Mouse (Mus musculus): Measurements from ENCODE around the gene Dpm1.

Dpm1 gene

DNA sequence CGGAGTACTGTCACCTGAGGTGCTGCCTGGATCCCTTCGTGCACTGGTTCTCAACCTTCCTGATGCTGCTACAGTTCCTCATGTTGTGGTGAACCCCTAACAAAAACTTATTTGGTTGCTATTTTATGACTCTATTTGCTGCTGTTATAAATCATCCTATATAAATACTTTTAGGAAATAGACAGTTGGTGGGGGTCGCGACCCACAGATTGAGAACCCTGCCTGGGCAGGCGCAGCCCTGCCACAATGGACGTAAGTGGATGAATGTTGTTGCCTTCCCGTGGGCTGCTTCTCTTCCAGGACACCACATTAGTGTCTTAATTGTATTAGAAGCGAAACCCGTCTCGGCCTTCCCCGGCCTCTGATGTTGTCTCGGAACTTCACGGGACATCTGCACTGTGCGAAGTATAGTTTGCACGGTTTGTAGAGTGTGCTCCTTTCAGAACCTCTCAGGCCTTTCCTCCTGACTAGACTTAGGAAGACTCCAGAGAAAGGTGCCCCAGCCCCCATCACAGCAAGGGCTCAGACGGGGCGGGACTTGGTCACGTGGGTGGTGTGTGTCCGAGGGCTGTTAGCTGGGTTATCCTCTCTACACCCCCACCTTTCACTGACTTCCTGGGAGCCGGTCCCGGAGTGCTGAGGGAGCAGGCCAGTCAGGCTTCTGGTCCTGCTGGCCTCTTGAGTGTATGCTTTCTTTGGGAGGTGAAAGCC is 63.5 kb downstream of the Dpm1 start:
- DNase-seq (ENCODE audit: low spot score in 2 of 2) = no peak

DNA sequence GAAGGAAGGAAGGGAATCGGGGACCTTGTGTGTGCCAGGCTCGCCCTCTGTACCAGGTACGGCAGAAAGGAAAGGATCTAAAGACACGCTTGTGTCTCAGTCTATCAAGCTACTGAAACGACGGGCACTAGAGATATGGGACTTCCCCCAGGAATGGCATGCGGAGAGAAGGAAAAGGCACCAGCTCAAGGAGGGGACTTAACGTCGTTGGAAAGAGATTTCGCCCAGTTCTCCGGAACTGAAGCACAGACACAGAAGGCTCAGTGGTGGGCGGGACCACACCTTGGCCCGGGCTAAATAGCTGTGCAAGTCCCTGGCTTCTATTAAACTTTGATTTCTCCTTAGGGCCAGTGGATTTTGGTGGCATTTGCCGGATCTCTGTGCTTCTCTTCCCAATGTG is 68.4 kb downstream of the Dpm1 start:
- DNase-seq (ENCODE audit: low spot score in 2 of 2) = no peak

DNA sequence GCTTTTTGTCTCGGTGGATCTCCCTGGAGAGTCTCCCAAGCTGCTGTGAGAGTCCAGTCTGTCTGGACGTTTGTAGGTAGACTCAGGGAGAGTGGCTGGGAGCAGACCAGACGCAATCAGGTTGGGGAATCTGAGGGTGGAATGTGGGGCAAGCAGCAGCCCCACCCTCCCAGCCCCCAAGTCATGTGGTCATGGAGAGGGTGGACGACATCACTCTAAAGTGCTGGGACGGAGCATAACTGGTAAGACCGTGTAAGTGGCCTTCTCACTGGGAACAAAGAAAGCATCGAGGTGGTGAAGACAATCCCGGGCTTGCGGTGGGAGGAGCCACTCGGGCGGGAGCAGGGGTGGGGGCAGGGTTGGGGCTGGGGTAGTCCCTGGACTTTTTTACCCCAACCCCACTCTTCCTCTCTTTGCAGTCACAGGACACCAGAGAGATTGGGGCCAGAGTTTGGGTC is 68.8 kb downstream of the Dpm1 start:
- DNase-seq (ENCODE audit: low spot score in 2 of 2) = no peak

DNA sequence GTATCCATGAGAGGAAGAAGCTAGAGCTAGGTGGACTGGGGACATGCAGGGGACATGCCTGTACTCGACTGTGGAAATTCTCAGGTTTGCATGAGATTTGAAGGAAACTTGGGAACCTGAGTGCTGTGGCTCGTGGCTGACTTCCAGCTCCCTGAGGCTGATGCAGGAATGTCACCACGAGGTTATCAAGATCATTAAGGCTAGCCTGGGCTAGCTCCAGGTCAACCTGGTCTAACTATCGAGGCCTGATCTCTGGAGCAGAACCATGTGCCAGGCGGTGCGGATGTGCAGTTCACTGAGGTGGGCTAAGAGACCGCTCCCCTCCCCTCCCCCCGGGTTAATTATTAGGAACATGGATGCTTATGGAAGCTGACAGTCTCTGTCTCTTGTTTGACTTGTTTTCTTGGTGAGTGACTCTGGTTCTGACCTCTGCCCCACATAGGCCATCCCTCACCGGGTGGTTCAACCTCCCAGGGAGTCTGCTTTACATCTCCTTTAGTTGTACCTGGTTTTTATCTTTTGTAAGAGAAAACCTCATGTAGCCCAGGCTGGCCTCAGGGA is 69.9 kb downstream of the Dpm1 start:
- DNase-seq (ENCODE audit: low spot score in 2 of 2) = no peak
